Mouse (Mus musculus) telencephalon, adult 2 months (tissue): ENCODE measurements around the gene Nr2f6.
A peak's percentile ranks its signal among the peaks of the same experiment; 100 is the strongest.

ENCODE experiments used
- DNase-seq: peaks from one replicate; pipeline ENCODE4 v3.0.0-alpha.2; 2011; ENCODE audit warnings: low read depth, low spot score

Gene Nr2f6

DNA sequence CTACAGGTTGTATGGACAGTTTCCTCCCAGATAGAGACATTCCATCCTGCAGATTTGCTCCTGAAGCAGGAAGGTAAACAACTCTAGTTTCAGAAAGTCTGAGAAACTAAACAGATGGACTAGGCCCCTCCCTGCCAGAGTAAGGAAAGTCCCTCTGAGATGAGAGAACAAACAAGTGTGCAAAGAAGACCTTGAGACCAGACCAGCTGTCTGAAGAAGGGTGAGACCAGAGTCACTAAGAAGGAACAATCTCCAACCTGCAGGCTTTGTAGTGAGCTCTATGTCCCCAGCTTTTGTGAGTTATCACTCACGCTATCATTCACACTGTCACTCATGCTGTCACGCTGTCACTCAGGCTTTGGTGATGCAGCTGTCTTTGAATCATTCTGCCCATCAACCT lies 9.9 kb upstream of the Nr2f6 start:
- no peak for DNase-seq

GRCm38 (mm10) chr8:71388267-71388666 lies 6.5 kb upstream of the Nr2f6 start:
- DNase-seq, result no peak

DNA sequence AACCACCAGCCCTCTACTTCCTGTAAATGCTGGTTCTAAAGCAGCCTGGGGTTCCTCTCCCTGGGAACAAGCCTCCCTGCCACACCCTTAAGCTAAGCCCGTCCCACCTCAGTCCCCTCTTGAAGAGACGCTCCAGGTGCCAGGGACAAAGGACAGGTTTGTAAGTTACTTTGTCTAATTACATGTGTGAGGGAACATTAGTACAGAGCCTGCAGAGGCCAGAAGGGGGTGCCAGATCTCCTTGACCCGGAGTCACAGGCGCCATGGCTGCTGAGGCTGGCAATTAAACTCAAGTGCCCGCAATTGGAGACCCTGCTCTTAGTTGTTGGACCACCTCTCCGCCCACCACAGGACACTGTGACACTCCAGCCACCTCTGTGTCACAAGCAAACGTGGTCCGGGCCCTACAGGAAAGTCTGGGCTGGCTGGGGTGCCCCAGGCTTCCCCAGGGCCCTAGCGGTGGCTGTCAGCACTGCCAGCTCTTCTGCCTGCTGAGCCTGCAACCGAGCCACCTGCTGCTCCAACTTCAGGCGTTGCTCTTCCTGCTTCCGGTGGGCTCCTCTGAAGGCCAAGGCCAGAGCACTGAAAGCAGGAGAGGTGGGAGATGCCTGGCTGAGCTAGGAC lies 3.6 kb upstream of the Nr2f6 start:
- DNase-seq, result no peak

GRCm38 (mm10) chr8:71383860-71384259 lies 2.1 kb upstream of the Nr2f6 start:
- DNase-seq, result no peak

DNA sequence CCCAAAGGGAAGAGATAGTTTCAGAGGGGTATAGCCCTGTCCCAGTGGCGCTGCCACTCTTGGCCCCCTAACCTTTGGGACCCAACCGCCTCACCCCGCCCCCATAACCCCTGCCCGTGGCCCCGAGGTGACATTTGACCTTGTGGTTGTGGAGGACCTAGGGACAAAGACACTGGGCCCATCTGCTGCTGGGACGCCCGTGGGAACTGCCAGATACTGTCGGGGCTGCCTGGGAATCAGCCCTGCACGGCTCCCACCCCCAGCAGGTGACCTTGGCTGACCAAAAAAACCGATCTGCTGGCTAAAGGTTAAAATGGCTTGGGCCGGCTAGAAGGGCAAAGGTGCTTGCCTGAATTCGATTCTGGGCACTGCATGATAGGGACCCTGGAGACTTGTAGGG lies 1.6 kb upstream of the Nr2f6 start:
- no peak for DNase-seq

DNA sequence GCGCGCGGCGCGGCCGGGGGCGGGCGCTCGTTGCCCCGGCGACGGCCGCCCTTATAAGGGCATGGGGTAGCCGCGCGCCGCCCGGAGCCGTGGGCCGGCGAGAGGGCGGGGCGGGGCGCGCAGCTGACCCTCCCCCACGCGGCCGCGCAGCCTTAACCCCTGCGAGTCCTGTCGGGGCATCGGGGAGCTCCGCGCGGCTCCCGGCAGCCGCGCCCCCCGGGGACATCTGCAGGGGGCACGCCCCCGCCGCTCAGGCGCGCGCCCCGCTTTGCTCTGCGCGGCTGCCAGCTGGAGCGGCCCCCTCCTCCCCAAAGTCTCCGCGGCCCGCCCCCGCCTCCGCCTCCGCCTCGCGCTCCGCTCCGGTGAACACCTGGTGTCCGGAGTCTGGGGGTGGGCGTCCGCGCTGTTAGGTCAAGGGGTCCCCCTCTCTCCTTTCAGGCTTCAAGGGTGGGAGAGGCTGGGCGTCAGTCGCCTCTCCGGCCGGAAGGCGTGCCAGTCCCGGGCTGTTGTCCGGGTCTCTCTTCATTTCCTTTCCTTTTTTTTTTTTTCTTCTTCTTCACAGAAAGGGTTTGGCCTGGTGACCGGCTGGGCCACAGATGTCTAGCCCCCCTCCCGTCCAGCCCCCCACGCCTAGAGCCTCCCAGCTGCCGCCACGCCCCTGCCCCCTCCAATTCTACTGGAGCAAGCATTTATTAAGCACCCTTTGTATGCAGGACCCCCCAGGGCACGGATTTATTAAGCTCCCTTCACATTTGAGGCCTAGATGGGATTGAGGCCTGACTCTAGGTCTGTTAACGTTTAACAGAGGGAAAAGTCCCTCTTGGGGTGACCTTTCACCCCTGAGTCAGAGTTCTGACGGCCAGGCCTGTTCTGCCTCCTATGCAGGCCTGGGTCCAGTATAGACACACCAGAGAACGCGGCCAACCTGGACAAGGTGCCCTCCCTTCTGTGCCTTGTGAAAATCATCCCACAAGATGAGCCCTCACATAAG lies 506 bp upstream of the Nr2f6 start:
- DNase-seq, result no peak

GRCm38 (mm10) chr8:71380178-71381171 lies 1.3 kb downstream of the Nr2f6 start:
- no peak for DNase-seq

DNA sequence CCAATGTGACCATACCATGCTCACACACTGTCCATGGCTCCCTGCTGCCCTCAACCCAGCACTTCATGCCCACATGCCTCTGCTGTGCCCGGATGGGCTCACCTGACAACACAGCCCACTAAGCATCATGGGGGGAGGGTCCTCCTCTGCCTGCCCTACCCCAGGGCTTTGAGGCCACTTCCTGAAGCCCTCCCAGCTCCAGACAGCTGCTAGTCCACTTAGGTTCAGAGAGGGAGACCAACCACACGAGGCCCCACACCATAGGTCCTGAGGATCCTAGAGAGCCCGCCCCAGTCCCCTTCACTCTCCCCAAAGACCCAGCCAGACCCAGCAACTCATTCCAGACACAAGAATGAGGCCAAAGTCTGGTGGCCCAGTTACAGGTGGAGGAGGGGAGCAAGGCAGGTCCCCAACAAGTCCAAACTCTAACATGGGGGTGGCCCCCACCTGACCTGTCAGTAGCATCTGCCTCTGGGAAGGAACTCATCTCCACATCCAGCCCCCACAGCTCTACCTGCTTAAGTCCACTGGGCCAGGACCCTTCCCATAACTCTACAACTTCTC lies 2.2 kb downstream of the Nr2f6 start:
- DNase-seq, result no peak

GRCm38 (mm10) chr8:71379008-71379407 lies 2.8 kb downstream of the Nr2f6 start:
- no peak for DNase-seq

- DNase-seq, result no peak
Measured at GRCm38 (mm10) chr8:71376423-71377030, 5.2 kb downstream of the Nr2f6 start.

GRCm38 (mm10) chr8:71375581-71376422 lies 6.0 kb downstream of the Nr2f6 start:
- no peak for DNase-seq

DNA sequence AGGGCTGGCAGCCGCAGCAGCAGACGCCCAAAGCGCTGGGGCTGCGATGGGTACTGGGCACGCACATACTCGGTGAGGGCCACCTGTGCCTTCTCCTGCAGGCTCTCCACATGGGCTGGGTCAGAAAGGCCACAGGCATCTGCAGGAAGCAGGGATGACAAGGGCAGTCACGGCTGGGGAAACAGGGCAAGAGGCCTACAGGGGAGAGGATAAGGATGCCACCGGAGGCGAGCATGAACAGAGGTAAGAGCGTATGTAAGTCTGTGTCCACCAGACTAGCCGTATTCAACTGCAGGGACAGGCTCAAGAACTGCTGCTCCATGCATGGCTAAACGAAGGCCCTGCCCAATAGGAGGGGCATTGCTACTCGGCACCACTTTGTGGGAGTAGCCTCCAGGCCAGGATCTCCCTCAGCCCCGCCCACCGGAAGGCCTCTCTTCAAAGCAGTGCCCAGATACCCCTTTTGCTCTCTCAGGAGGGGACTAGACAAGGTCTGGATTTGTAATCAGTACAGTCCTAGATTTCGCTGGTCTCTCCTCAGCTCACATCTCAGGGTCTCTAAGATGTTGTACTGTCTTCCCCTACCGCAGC lies 7.0 kb downstream of the Nr2f6 start:
- DNase-seq, result no peak

- DNase-seq, result no peak
Measured at GRCm38 (mm10) chr8:71373000-71373399, 8.8 kb downstream of the Nr2f6 start.

- no peak for DNase-seq
Measured at GRCm38 (mm10) chr8:71372427-71372826, 9.3 kb downstream of the Nr2f6 start.

GRCm38 (mm10) chr8:71371236-71371848 lies 10.4 kb downstream of the Nr2f6 start, which contains the start of gene Ocel1:
Gene Ocel1 (plus strand): TSS chr8:71371298.
- DNase-seq, result peak; percentile 96

DNA sequence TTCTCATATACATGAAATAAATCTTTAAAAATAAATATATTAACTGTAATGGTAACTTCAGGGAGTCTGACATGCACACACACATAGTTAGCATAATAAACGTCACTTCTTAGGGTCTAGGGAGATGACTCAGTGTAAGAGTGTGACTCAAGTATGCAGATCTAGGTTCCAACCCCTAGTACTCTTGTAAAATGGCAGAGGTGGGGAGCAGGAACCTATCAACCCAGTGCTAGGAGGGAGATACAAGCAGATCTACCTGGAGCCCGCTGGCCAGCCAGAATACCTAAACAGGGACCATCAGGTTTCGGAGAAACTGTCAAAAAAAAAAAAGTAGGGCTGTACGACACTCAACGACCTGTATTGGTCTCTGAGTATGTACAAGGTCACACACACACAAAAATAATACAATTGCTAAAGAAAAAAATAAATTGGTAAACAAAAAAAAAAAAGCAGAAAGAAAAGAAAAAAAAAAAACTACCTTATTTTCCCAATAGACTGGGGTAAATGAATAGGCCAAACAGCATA lies 11.0 kb downstream of the Nr2f6 start:
- no peak for DNase-seq

DNA sequence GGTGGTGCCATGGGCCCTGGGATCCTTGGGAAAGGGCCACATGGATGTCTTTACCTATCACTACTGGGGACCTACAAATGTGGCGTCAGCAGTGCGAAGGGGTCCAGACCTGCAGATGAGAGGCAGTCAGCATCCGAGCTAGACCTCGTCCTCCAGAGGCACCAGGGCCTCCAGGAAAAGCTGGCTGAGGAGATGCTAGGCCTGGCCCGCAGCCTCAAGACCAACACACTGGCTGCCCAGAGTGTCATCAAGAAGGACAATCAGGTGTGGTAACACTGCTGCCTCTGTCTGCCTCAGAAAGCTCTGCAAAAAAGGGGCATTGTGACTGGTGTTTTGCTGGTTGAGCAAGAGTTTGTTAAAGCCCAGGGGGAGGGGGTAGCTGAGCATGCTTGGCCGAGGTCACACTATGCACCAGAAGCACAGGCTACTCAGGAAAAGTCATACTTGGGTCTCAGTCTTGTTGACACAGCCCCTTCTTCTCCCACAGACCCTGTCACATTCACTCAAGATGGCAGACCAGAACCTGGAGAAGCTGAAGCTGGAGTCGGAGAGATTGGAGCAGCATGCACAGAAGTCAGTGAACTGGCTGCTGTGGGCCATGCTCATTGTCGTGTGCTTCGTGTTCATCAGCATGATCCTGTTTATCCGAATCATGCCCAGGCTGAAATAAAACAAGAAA lies 12.6 kb downstream of the Nr2f6 start:
- DNase-seq, result no peak

DNA sequence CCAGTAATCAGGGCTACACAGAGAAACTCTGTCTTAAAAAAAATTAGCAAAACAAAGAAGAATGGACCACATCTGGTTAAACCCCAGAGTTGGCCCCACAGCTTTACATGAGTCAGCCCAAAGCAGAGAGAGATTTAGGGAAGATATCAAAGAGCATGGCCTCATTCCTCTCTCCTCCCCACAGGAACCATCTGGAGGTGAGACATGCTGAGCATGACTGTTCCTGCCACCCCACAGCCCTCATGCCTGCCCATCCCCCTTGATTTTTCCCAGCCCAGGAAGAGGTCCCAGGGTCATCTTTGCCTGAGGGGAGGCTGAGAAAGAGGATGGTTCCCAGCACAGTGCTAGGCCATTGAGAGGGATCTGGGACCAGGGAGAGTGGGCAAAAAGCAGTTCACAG lies 13.4 kb downstream of the Nr2f6 start:
- DNase-seq, result no peak
